Mouse (Mus musculus) layer of hippocampus, adult 9-10 months (tissue): Measurements from ENCODE around the gene Il17re.

Source experiments
- DNase-seq: peaks from one replicate; pipeline ENCODE4 v3.0.0; 2022; ENCODE audit warnings: low spot score

The Il17re gene

GRCm38 (mm10) chr6:113443091-113443490 is 15.2 kb upstream of the Il17re start:
- DNase-seq = no peak

GRCm38 (mm10) chr6:113444207-113444965 is 13.9 kb upstream of the Il17re start:
- DNase-seq = no peak

- DNase-seq = no peak
Observed at GRCm38 (mm10) chr6:113447639-113448038, 10.6 kb upstream of the Il17re start.

GRCm38 (mm10) chr6:113451839-113452238 is 6.4 kb upstream of the Il17re start:
- DNase-seq = no peak

GRCm38 (mm10) chr6:113455007-113455406 is 3.3 kb upstream of the Il17re start:
- no peak for DNase-seq

- DNase-seq = no peak
Observed at GRCm38 (mm10) chr6:113458635-113459034, 351 bp downstream of the Il17re start.

GRCm38 (mm10) chr6:113464040-113464439 is 5.8 kb downstream of the Il17re start:
- no peak for DNase-seq

GRCm38 (mm10) chr6:113465602-113466001 is 7.3 kb downstream of the Il17re start:
- DNase-seq = no peak

- DNase-seq = no peak
Observed at GRCm38 (mm10) chr6:113468512-113468911, 10.2 kb downstream of the Il17re start.

- peak; percentile 55 for DNase-seq
Observed at GRCm38 (mm10) chr6:113469021-113469420, 10.7 kb downstream of the Il17re start.

- no peak for DNase-seq
Observed at GRCm38 (mm10) chr6:113469432-113469831, 11.1 kb downstream of the Il17re start.

GRCm38 (mm10) chr6:113471297-113471936 is 13.1 kb downstream of the Il17re start, which contains the start of gene Il17rc:
Il17rc (plus strand) TSS chr6:113471427.
- DNase-seq = no peak

- no peak for DNase-seq
Observed at GRCm38 (mm10) chr6:113472061-113472460, 13.8 kb downstream of the Il17re start.

- no peak for DNase-seq
Observed at GRCm38 (mm10) chr6:113473246-113473645, 15.0 kb downstream of the Il17re start.

GRCm38 (mm10) chr6:113473715-113474114 is 15.4 kb downstream of the Il17re start:
- DNase-seq = no peak

GRCm38 (mm10) chr6:113477353-113477752 is 19.1 kb downstream of the Il17re start:
- DNase-seq = no peak

- no peak for DNase-seq
Observed at GRCm38 (mm10) chr6:113478906-113479305, 20.6 kb downstream of the Il17re start.

GRCm38 (mm10) chr6:113480555-113481373 is 22.5 kb downstream of the Il17re start:
- DNase-seq = no peak

GRCm38 (mm10) chr6:113482477-113483099 is 24.3 kb downstream of the Il17re start:
- DNase-seq = no peak

- DNase-seq = peak; percentile 79
Observed at GRCm38 (mm10) chr6:113483100-113483615, 24.9 kb downstream of the Il17re start, which contains the start of gene Creld1. Creld1 (plus strand) TSS chr6:113483297.

GRCm38 (mm10) chr6:113483729-113484128 is 25.4 kb downstream of the Il17re start:
- no peak for DNase-seq

- no peak for DNase-seq
Observed at GRCm38 (mm10) chr6:113487125-113487576, 28.9 kb downstream of the Il17re start.
